Mouse (Mus musculus): ENCODE measurements at regions not wholly inside any gene's neighbourhood (a gene's known extent, or its start where the extent isn't known, plus 50 kb on each side); places are given as distances from the start of the nearest gene placed in this dataset.

DNA sequence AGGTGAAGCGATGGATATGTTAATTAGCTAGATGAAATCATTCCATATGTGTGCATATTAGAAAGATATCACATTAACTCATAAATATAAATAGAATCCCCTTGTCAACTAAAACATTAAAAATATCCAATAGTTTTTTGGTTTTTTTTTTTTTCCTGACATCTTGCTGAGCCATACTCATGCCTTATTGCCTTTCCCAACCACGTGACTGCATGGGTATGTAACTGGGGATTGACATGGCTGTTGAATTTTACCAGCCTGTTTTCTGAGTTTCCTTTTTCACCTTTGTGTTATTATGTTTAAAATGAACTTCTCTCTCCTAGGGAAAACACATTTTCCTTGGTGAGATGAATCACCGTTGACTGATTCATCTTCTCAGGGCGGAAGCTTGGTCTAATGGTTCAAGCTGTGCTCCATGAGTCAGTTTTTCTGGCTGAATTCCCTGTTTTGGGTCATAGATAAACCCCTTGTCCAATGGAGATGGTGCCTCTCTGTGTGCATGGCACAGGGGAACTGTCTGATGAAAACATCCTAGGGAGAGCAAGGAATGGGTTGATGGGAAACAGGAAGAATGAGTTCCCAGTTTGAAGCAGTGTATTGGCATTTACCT is 181.1 kb downstream of the Adcyap1 start:
- WGBS, result 91% methylated on average over 4 of the region's 4 CpGs
- no peaks in the 10 kb centered on the region for H3K4me1 ChIP-seq
- H3K27ac ChIP-seq (replicated peaks), result no peak overlapping the region
- H3K4me2 ChIP-seq (replicated peaks), result no peak overlapping the region
- H3K9me3 ChIP-seq (replicated peaks), result no peaks in the 10 kb centered on the region
- H3K9ac ChIP-seq, result no peak overlapping the region
- H3K4me3 ChIP-seq (replicated peaks), result no peak overlapping the region
- no peak for ATAC-seq (ENCODE audit: insufficient number of reproducible peaks, low FRiP score, low TSS enrichment, low read depth)
- H3K36me3 ChIP-seq, result no peaks in the 10 kb centered on the region
- H3K27me3 ChIP-seq, result no peaks in the 10 kb centered on the region

DNA sequence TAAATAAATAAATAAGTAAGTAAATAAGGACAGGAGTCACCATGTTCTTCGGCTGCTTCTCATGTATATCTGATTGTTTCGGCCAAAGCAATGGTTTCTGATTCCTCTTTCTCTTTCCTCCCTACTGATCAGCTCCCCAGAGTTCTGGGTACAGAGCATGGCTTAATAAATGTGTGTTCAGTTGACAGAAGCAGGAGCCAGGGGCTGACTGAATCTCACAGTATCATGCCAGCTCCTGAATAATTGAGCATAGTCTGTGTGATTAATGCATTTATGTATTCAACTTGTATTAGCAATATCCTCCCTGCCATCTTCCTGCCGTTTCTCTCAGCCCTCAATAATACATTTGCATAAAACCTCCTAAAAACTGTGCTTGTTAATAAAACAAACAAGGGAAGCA is 191.4 kb downstream of the Adcyap1 start:
- 80% methylated on average over 3 of the region's 3 CpGs for WGBS
- no peak overlapping the region for H3K4me3 ChIP-seq (replicated peaks)
- H3K9ac ChIP-seq, result no peak overlapping the region
- H3K4me1 ChIP-seq, result no peaks in the 10 kb centered on the region
- no peaks in the 10 kb centered on the region for H3K27me3 ChIP-seq
- no peak overlapping the region for H3K4me2 ChIP-seq (replicated peaks)
- no peaks in the 10 kb centered on the region for H3K9me3 ChIP-seq (replicated peaks)
- no peak overlapping the region for H3K27ac ChIP-seq (replicated peaks)
- no peak for ATAC-seq (ENCODE audit: insufficient number of reproducible peaks, low FRiP score, low TSS enrichment, low read depth)
- no peaks in the 10 kb centered on the region for H3K36me3 ChIP-seq

GRCm38 (mm10) chr17:93409329-93409728 is 210.5 kb downstream of the Adcyap1 start:
- 45% methylated on average over 1 of the region's 1 CpGs for WGBS

More at GRCm38 (mm10) chr17:93409329-93409728, 210.5 kb downstream of the Adcyap1 start:
- no peaks in the 10 kb centered on the region for H3K9me3 ChIP-seq (replicated peaks)
- H3K9ac ChIP-seq, result no peak overlapping the region
- no peak overlapping the region for H3K4me2 ChIP-seq (replicated peaks)
- H3K36me3 ChIP-seq, result no peaks in the 10 kb centered on the region
- H3K27ac ChIP-seq (replicated peaks), result no peak overlapping the region
- no peak overlapping the region for H3K4me3 ChIP-seq (replicated peaks)
- H3K27me3 ChIP-seq, result no peaks in the 10 kb centered on the region
- no peaks in the 10 kb centered on the region for H3K4me1 ChIP-seq
- peak; percentile 70; the same call in 1 of the 2 replicates for ATAC-seq (ENCODE audit: insufficient number of reproducible peaks, low FRiP score, low TSS enrichment, low read depth)
